Mouse (Mus musculus) neural tube, embryonic 11.5 days (tissue): ENCODE measurements at regions not wholly inside any gene's neighbourhood (a gene's known extent, or its start where the extent isn't known, plus 50 kb on each side); places are given as distances from the start of the nearest gene placed in this dataset.

Source experiments
- ATAC-seq: fragments of 200-750 bp; cut with Nextera tagmentation; 2 replicates; pipeline ENCODE4 v1.8.0; 2017; ENCODE audit warnings: moderate number of reproducible peaks, mild to moderate bottlenecking, moderate TSS enrichment, moderate library complexity; ENCODE audit not compliant: insufficient read depth, low FRiP score, low TSS enrichment
- DNase-seq: peaks from one replicate; pipeline ENCODE4 v3.0.0-alpha.2; 2015; ENCODE audit warnings: low spot score
- H3K27ac ChIP-seq: fragments of 300-500 bp; sonication (generic); 2 replicates; pipeline ENCODE4 v1.5.1; 2014; ENCODE audit warnings: low read depth, mild to moderate bottlenecking, low read length
- H3K27me3 ChIP-seq: fragments of 300-500 bp; sonication (generic); 2 replicates; pipeline ENCODE4 v1.6.1; 2014; ENCODE audit warnings: mild to moderate bottlenecking, low read length, mixed read lengths; ENCODE audit not compliant: control insufficient read depth, insufficient read depth
- H3K36me3 ChIP-seq: fragments of 300-500 bp; sonication (generic); 2 replicates; pipeline ENCODE4 v1.6.1; 2014; ENCODE audit warnings: mild to moderate bottlenecking, low read length, moderate library complexity, mixed read lengths; ENCODE audit not compliant: control insufficient read depth, insufficient read depth
- H3K4me1 ChIP-seq: fragments of 300-500 bp; sonication (generic); 2 replicates; pipeline ENCODE4 v1.6.1; 2014; ENCODE audit warnings: low read length, mixed read lengths; ENCODE audit not compliant: control insufficient read depth, insufficient read depth
- H3K4me2 ChIP-seq: fragments of 300-500 bp; sonication (generic); 2 replicates; pipeline ENCODE4 v1.6.1; 2014; ENCODE audit warnings: low read depth, mild to moderate bottlenecking, moderate library complexity
- H3K4me3 ChIP-seq: fragments of 300-500 bp; sonication (generic); 2 replicates; pipeline ENCODE4 v1.5.1; 2014; ENCODE audit warnings: low read depth, low read length
- H3K9ac ChIP-seq: fragments of 300-500 bp; sonication (generic); 2 replicates; pipeline ENCODE4 v1.6.1; 2014; ENCODE audit warnings: mild to moderate bottlenecking, low read length
- H3K9me3 ChIP-seq: fragments of 300-500 bp; sonication (generic); 2 replicates; pipeline ENCODE4 v1.6.1; 2016; ENCODE audit warnings: low read length; ENCODE audit not compliant: control insufficient read depth
- WGBS: fragments of 180-500 bp; shearing (Covaris S2); extraction: QIAGEN DNeasy Blood & Tissue Kit; methylation state at CpG from one replicate; pipeline ENCODE4 v1.1.7; 2014; 5-methylcytosine and 5-hydroxymethylcytosine counted together

DNA sequence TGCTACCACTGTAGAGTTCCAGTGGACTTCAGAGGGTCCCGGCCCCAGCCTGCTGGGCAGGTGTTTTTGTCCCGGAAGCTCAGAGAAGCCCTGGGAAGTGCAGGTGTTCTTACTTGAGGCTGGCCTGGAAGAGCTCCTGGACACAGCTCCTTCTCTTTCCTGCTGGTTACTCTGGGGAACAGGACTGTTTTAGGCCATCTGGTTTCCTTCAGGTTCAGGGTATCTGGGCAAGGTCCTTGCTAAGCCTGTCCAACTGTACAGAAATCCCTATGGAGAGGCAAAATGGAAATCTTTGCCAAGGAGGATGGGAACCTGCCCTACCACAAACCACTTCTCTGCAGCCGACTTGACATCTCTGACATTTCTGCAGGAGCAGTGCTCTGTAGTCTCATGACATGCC lies 198.4 kb downstream of the Foxo1 start:
- no peak overlapping the region for H3K4me2 ChIP-seq
- H3K36me3 ChIP-seq: no peaks in the 10 kb centered on the region
- H3K9ac ChIP-seq: no peak overlapping the region
- ATAC-seq (no peak), DNase-seq (no peak)
- H3K4me3 ChIP-seq: no peak overlapping the region
- H3K27ac ChIP-seq: no peak overlapping the region
- WGBS: 71% methylated on average over 3 of the region's 3 CpGs
- H3K9me3 ChIP-seq: peaks cover 3% of the 10 kb centered on the region; the same call in 1 of the 2 replicates
- no peaks in the 10 kb centered on the region for H3K4me1 ChIP-seq
- no peaks in the 10 kb centered on the region for H3K27me3 ChIP-seq

GRCm38 (mm10) chr3:52463911-52464310 lies 195.8 kb downstream of the Foxo1 start:
- Histone ChIP-seq H3K4me2 (no peak overlapping the region), H3K9ac (no peak overlapping the region), H3K9me3 (no peaks in the 10 kb centered on the region), H3K4me1 (no peaks in the 10 kb centered on the region), H3K27ac (no peak overlapping the region), H3K36me3 (no peaks in the 10 kb centered on the region), H3K4me3 (no peak overlapping the region), H3K27me3 (no peaks in the 10 kb centered on the region)
- ATAC-seq (no peak), DNase-seq (no peak)
- 12% methylated on average over 7 of the region's 7 CpGs for WGBS

DNA sequence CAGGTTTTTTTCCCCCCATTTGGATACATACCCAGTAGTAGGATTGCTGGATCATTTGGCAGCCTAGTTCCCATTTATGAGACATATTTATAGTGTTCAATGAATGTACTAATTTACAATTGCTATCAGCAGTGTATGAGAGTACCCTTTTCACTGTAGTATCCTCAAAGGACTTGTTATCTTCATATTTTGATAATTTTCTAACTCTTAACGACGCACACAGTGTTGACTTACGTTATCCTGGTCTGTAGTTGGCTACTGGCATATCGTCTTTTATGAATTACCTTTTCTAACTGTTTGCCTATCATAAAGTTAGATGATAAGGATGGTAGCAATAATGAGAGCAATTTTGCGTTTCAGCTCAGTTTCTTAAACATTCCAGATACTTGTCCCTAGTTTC lies 186.8 kb downstream of the Foxo1 start:
- DNase-seq: no peak
- 93% methylated on average over 5 of the region's 5 CpGs for WGBS
- H3K4me3 ChIP-seq: no peak overlapping the region

DNA sequence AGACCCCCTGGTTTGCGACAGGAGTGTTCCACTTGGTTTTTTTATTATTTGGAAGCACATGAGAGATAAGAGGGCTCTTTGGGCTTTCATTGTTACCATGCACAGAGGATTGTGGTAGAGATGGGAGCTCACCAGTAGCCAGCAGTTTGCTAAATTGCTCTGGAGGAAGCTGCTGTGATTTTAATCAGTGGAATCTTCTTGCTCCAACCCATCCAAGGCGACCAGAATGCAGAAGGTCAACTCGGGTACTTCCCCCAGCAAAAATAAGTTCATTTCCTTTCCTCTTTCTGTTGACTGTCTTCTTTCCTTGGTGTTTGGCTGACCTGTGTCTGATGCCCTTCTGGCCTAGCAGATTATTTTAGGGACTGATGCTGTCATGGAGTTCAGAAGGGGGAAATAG lies 184.9 kb downstream of the Foxo1 start:
- ATAC-seq (no peak), DNase-seq (no peak)
- 78% methylated on average over 3 of the region's 3 CpGs for WGBS
- no peak overlapping the region for H3K4me3 ChIP-seq
- H3K9me3 ChIP-seq: no peaks in the 10 kb centered on the region
- H3K27me3 ChIP-seq: no peaks in the 10 kb centered on the region
- H3K9ac ChIP-seq: no peak overlapping the region
- H3K4me2 ChIP-seq: no peak overlapping the region
- H3K4me1 ChIP-seq: no peaks in the 10 kb centered on the region
- H3K36me3 ChIP-seq: no peaks in the 10 kb centered on the region
- no peak overlapping the region for H3K27ac ChIP-seq

More for the DNA sequence above, 186.8 kb downstream of the Foxo1 start:
- no peak overlapping the region for H3K27ac ChIP-seq
- no peaks in the 10 kb centered on the region for H3K4me1 ChIP-seq
- no peak overlapping the region for H3K4me2 ChIP-seq
- H3K36me3 ChIP-seq: no peaks in the 10 kb centered on the region
- ATAC-seq: no peak
- H3K27me3 ChIP-seq: no peaks in the 10 kb centered on the region
- no peaks in the 10 kb centered on the region for H3K9me3 ChIP-seq
- H3K9ac ChIP-seq: no peak overlapping the region

DNA sequence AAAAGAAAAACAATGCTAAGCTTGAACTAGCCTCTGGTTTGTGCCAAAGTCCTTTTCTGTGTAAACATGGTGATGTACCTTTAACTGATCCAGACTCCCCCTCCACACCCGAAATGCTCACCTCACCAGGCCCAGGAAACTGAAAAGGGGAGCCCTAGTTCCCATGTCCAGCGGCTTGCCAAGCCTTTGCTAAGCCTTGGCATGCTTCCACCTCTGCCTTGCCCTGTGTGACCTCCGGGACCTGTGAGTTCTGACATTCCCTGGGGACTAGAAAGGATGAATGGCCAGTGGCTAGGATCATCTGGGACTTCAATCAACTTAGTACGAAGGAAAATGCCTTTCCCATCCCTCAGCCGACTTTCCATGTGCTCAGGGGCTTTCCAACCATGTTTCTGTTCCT lies 184.2 kb downstream of the Foxo1 start:
- ATAC-seq: no peak

DNA sequence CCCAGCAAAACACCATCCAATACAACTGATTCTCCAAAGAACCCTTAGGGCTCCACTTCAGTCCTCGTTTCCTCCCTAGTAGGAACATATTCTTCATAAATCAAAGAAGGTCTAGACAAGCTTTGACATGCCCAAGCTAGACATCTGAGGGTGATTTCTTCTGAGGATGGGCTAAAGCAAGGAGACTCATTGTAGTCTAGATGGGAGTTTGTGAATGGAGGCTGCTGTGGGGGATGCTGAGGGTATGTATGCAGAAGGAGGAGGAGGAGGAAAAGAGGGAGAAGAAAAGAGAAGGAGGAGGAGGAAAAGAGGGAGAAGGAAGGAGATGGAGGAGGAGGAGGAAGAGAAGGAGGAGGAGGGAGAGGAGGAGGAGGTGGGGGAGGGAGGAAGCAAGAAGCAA lies 178.9 kb downstream of the Foxo1 start:
- peaks cover 5% of the 10 kb centered on the region; the same call in 1 of the 2 replicates for H3K4me1 ChIP-seq
- H3K27ac ChIP-seq: no peak overlapping the region
- H3K4me2 ChIP-seq: no peak overlapping the region
- H3K27me3 ChIP-seq: no peaks in the 10 kb centered on the region
- H3K9me3 ChIP-seq: no peaks in the 10 kb centered on the region
- H3K9ac ChIP-seq: no peak overlapping the region
- 53% methylated on average over 1 of the region's 1 CpGs for WGBS
- ATAC-seq (no peak), DNase-seq (no peak)
- H3K36me3 ChIP-seq: no peaks in the 10 kb centered on the region
- H3K4me3 ChIP-seq: no peak overlapping the region

More for the DNA sequence above, 184.2 kb downstream of the Foxo1 start:
- Histone ChIP-seq H3K4me2 (no peak overlapping the region), H3K4me1 (no peaks in the 10 kb centered on the region), H3K36me3 (no peaks in the 10 kb centered on the region), H3K27me3 (no peaks in the 10 kb centered on the region), H3K9me3 (no peaks in the 10 kb centered on the region), H3K27ac (no peak overlapping the region), H3K4me3 (no peak overlapping the region), H3K9ac (no peak overlapping the region)
- WGBS: 53% methylated on average over 5 of the region's 5 CpGs
- no peak for DNase-seq

GRCm38 (mm10) chr3:52446500-52446899 lies 178.4 kb downstream of the Foxo1 start:
- H3K4me2 ChIP-seq: no peak overlapping the region
- H3K9me3 ChIP-seq: no peaks in the 10 kb centered on the region
- no peaks in the 10 kb centered on the region for H3K36me3 ChIP-seq
- H3K9ac ChIP-seq: no peak overlapping the region
- WGBS: 69% methylated on average over 5 of the region's 5 CpGs
- no peak for DNase-seq
- no peaks in the 10 kb centered on the region for H3K27me3 ChIP-seq
- H3K27ac ChIP-seq: no peak overlapping the region
- no peak for ATAC-seq
- peaks cover 5% of the 10 kb centered on the region; the same call in 1 of the 2 replicates for H3K4me1 ChIP-seq
- H3K4me3 ChIP-seq: no peak overlapping the region

DNA sequence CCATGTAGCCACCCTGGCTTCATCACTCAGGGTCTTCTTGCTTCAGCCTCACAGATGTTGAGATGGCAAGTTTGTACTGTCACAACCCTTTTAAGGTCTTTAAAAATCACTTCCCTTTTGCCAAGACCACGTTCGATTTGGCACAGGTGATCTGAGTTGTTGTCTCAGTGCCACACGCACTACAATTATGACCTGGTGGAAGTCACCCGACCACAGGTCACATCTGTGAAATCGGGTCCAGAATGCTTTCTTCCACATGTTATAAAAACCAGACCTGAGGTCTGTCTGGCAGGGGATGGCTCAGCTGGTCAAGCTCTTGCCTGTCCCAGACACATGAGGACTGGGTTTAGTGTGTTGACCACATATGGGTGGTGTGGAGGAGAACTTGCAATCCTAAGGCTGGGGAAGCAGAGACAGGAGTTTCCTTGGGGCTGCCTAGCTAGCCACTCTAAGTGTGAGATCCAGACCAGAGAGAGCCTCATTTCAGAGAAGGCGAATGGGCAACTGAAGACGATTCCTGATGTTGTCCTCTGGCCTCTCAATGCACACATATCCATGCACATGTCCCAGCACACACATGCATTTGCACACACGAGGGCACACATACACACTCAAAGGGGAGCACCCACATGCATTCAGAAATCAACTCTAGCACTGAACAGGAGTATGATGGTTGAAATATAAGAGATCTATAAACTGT lies 176.4 kb downstream of the Foxo1 start:
- ATAC-seq (no peak), DNase-seq (no peak)
- Histone ChIP-seq H3K4me2 (no peak overlapping the region), H3K27ac (no peak overlapping the region), H3K4me1 (peaks cover 5% of the 10 kb centered on the region; the same call in 1 of the 2 replicates), H3K36me3 (no peaks in the 10 kb centered on the region), H3K4me3 (no peak overlapping the region), H3K9me3 (no peaks in the 10 kb centered on the region), H3K9ac (no peak overlapping the region), H3K27me3 (no peaks in the 10 kb centered on the region)
- WGBS: 80% methylated on average over 8 of the region's 8 CpGs

DNA sequence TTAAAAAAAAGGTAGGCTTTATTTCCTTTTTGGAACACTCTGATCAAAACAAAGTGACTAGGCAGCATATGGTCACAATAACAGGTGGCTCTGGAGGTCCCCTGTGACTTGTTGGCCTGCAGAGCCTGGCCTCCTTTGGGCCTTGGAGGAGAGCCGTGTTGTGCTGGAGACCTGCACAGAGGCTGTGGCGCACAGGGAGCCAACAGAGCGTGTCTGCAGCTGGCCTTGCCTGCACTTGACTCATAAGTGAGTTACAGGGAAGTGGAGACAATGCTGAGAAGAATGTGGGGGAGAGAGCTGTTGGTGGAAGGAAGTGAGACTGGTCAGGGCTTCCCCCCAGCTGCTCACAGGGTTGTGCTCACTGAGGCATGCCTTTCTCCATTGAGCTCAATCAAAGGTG lies 175.7 kb downstream of the Foxo1 start:
- Histone ChIP-seq H3K36me3 (no peaks in the 10 kb centered on the region), H3K4me3 (no peak overlapping the region), H3K4me1 (peaks cover 5% of the 10 kb centered on the region; the same call in 1 of the 2 replicates), H3K9me3 (no peaks in the 10 kb centered on the region), H3K27me3 (no peaks in the 10 kb centered on the region), H3K9ac (no peak overlapping the region), H3K4me2 (no peak overlapping the region), H3K27ac (no peak overlapping the region)
- ATAC-seq (no peak), DNase-seq (no peak)
- WGBS: 40% methylated on average over 3 of the region's 3 CpGs
